Mouse (Mus musculus): Measurements from ENCODE around the gene Adamts15. TPM values are rescaled to one million over a fixed set of nuclear protein-coding genes. Genes with fewer than 3 reads are reported as not detected.
A peak's percentile ranks its signal among the peaks of the same experiment; 100 is the strongest.

Gene Adamts15
- polyA plus RNA-seq, 1 experiment from 2014 or later, result 8.4 TPM

DNA sequence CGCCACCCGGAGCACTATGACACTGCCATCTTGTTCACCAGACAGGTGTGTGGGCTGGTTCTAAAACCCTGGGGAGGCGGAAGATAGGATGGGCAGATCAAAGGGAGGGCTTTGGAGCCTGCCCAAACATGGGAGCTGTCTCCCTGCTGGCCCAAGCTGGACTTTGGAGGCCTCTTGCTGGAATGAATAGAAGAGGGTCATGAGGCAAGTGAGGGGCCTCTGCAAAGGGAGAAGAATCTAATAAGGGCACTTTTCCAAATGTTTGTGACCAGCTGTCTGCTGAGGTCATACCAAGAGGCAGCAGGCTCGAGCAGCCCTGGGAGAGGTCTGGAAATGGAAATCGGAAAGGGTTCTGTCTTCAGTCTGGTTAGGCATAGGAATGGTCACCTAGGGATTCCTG lies 29.2 kb upstream of the Adamts15 start:
- Histone ChIP-seq H3K27ac (ENCODE audit: low read depth, low read length) (no peak overlapping the region), H3K4me1 (replicated peaks; ENCODE audit: control insufficient read depth, insufficient read depth, low read length) (no peaks in the 10 kb centered on the region)
- WGBS, result 88% methylated on average over 5 of the region's 5 CpGs

DNA sequence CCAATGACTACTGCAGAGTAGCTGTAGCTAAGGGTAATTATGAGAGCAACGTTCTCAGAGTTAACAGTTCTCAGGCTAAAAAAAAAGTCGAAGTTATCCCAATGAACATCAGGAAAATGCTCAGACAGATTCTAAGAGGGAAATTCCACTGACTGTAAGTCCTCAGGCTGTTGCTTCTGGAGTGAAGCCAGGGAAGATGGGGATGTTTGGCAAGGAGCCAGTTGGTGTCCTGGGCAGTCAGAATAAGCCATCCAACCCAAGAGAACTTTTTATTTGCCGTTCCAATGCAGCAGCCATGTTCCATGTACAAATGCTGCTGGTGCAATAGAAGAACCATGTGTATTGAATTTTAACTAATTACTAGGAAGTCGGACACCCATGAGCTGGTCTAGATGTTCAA lies 28.3 kb upstream of the Adamts15 start:
- no peaks in the 10 kb centered on the region for H3K27me3 ChIP-seq (ENCODE audit: control insufficient read depth, insufficient read depth, low read length)
- 87% methylated on average over 4 of the region's 4 CpGs for WGBS
- no peak for DNase-seq (ENCODE audit: low spot score)
- no peak overlapping the region for H3K4me2 ChIP-seq (ENCODE audit: low read depth, low read length, severe bottlenecking)
- H3K4me1 ChIP-seq (replicated peaks; ENCODE audit: control insufficient read depth, insufficient read depth, low read length), result no peaks in the 10 kb centered on the region
- ATAC-seq (replicated peaks; ENCODE audit: low FRiP score), result no peak
- no peaks in the 10 kb centered on the region for H3K9me3 ChIP-seq (ENCODE audit: control insufficient read depth, low read length)
- no peak overlapping the region for H3K9ac ChIP-seq (ENCODE audit: low read length)
- H3K36me3 ChIP-seq (ENCODE audit: control insufficient read depth, insufficient read depth, low read length), result no peaks in the 10 kb centered on the region
- no peak overlapping the region for H3K4me3 ChIP-seq (ENCODE audit: low read depth, low read length)
- H3K27ac ChIP-seq (ENCODE audit: low read depth, low read length), result no peak overlapping the region

More for the DNA sequence above, 29.2 kb upstream of the Adamts15 start:
- Histone ChIP-seq H3K4me2 (ENCODE audit: low read depth, low read length, severe bottlenecking) (no peak overlapping the region), H3K27me3 (ENCODE audit: control insufficient read depth, insufficient read depth, low read length) (no peaks in the 10 kb centered on the region), H3K36me3 (ENCODE audit: control insufficient read depth, insufficient read depth, low read length) (no peaks in the 10 kb centered on the region), H3K9me3 (ENCODE audit: control insufficient read depth, low read length) (no peaks in the 10 kb centered on the region), H3K9ac (ENCODE audit: low read length) (no peak overlapping the region), H3K4me3 (ENCODE audit: low read depth, low read length) (no peak overlapping the region)
- ATAC-seq (replicated peaks; ENCODE audit: low FRiP score) (no peak), DNase-seq (ENCODE audit: low spot score) (no peak)

DNA sequence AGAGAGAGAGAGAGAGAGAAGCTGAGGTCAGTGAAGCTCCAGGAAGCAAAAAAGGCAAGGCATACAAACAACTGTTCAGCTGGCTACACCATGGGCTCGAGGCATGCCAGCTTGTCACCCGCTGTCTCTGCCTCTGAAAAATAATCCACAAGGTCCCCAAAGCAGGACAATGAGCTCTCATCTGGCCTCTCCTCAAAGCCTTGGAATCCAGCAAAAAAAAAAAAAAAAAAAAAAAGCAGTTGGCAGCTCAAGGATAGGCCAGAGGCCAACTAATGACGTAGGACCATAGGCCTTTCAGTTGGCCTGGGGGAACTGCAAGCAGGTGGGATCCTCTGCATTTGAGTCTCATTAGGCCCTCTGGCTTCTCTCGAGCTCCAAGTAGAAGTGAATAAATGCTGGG lies 27.7 kb upstream of the Adamts15 start:
- Histone ChIP-seq H3K27me3 (ENCODE audit: control insufficient read depth, insufficient read depth, low read length) (peaks cover 2% of the 10 kb centered on the region; the same call in 1 of the 2 replicates), H3K9me3 (ENCODE audit: control insufficient read depth, low read length) (no peaks in the 10 kb centered on the region), H3K36me3 (ENCODE audit: control insufficient read depth, insufficient read depth, low read length) (no peaks in the 10 kb centered on the region), H3K4me1 (replicated peaks; ENCODE audit: control insufficient read depth, insufficient read depth, low read length) (no peaks in the 10 kb centered on the region), H3K4me3 (ENCODE audit: low read depth, low read length) (no peak overlapping the region), H3K27ac (ENCODE audit: low read depth, low read length) (no peak overlapping the region), H3K9ac (ENCODE audit: low read length) (no peak overlapping the region), H3K4me2 (ENCODE audit: low read depth, low read length, severe bottlenecking) (no peak overlapping the region)
- DNase-seq (ENCODE audit: low spot score), result no peak
- no peak for ATAC-seq (replicated peaks; ENCODE audit: low FRiP score)
- 83% methylated on average over 4 of the region's 4 CpGs for WGBS

DNA sequence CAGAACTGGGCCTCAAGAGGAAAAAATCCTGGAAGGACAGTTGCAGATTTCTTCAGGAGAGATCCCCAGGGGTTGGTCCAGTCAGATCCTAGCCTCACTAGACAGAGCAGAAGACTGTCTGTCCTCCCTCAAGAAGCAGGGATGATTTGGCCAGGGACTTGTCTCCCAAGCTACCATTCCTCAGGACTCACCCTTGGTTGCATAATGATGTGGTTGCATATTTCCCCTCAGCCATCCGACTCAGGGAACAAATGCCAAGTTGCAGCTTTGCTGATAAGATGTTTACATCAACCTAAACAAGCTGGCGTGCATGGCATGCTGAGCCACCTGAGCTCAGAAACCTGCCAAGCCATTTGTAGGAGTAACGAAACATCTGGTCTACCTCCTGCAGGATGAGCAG lies 27.2 kb upstream of the Adamts15 start:
- WGBS, result 88% methylated on average over 3 of the region's 3 CpGs
- peaks cover 4% of the 10 kb centered on the region; the same call in 1 of the 2 replicates for H3K27me3 ChIP-seq (ENCODE audit: control insufficient read depth, insufficient read depth, low read length)

DNA sequence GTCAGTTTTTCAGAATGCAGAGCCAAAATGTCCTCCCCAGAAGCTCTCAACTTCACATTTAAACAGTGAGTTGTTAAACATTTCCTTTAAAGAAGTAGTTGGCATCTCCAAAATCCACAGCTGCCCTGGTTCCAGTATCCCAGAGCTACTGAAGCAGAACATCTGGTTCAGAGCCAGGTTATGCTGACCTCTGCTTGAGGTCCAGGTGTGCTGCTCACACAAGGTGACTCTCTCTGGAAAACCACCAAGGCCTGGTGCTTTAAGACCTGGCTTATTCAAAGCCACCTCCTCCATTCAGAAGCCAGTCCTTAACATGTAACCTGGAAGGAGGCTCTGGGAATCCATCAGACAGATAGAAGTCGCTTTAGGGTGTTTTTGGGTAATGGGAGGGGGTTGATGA lies 23.0 kb upstream of the Adamts15 start:
- Histone ChIP-seq H3K4me3 (ENCODE audit: low read depth, low read length) (no peak overlapping the region), H3K9me3 (ENCODE audit: control insufficient read depth, low read length) (no peaks in the 10 kb centered on the region), H3K4me1 (replicated peaks; ENCODE audit: control insufficient read depth, insufficient read depth, low read length) (peaks cover 6% of the 10 kb centered on the region; the same call in 1 of the 2 replicates), H3K36me3 (ENCODE audit: control insufficient read depth, insufficient read depth, low read length) (no peaks in the 10 kb centered on the region), H3K4me2 (ENCODE audit: low read depth, low read length, severe bottlenecking) (no peak overlapping the region), H3K9ac (ENCODE audit: low read length) (no peak overlapping the region), H3K27ac (ENCODE audit: low read depth, low read length) (no peak overlapping the region), H3K27me3 (ENCODE audit: control insufficient read depth, insufficient read depth, low read length) (peaks cover 33% of the 10 kb centered on the region)
- ATAC-seq (replicated peaks; ENCODE audit: low FRiP score) (no peak), DNase-seq (ENCODE audit: low spot score) (no peak)
- 53% methylated on average over 1 of the region's 1 CpGs for WGBS

More for the DNA sequence above, 27.2 kb upstream of the Adamts15 start:
- H3K4me3 ChIP-seq (ENCODE audit: low read depth, low read length), result no peak overlapping the region
- no peak overlapping the region for H3K9ac ChIP-seq (ENCODE audit: low read length)
- DNase-seq (ENCODE audit: low spot score) (no peak), ATAC-seq (replicated peaks; ENCODE audit: low FRiP score) (no peak)
- H3K4me1 ChIP-seq (replicated peaks; ENCODE audit: control insufficient read depth, insufficient read depth, low read length), result no peaks in the 10 kb centered on the region
- H3K9me3 ChIP-seq (ENCODE audit: control insufficient read depth, low read length), result no peaks in the 10 kb centered on the region
- H3K36me3 ChIP-seq (ENCODE audit: control insufficient read depth, insufficient read depth, low read length), result no peaks in the 10 kb centered on the region
- H3K4me2 ChIP-seq (ENCODE audit: low read depth, low read length, severe bottlenecking), result no peak overlapping the region
- H3K27ac ChIP-seq (ENCODE audit: low read depth, low read length), result no peak overlapping the region

DNA sequence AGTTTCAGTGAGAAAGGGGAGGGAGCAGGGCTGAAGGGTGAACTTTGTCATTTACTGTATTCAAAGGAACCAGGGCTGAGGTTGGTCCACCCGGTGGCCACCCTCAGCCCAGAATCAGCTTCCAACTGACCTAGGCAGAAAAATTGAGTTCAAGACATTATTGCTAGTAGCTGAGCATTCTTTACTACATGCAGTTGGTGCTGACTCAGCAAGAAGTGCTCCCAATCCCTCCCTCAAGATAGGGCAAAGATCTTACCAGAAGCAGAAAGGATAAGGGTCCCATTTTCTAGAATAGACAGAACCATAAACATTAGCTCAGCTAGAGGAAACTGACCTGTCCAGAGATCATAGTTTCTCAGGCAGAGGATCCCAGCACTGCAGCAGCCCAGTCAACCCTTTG lies 22.0 kb upstream of the Adamts15 start:
- Histone ChIP-seq H3K9me3 (ENCODE audit: control insufficient read depth, low read length) (no peaks in the 10 kb centered on the region), H3K27ac (ENCODE audit: low read depth, low read length) (no peak overlapping the region), H3K4me2 (ENCODE audit: low read depth, low read length, severe bottlenecking) (no peak overlapping the region), H3K27me3 (ENCODE audit: control insufficient read depth, insufficient read depth, low read length) (peaks cover 33% of the 10 kb centered on the region), H3K4me3 (ENCODE audit: low read depth, low read length) (no peak overlapping the region), H3K36me3 (ENCODE audit: control insufficient read depth, insufficient read depth, low read length) (no peaks in the 10 kb centered on the region), H3K9ac (ENCODE audit: low read length) (no peak overlapping the region), H3K4me1 (replicated peaks; ENCODE audit: control insufficient read depth, insufficient read depth, low read length) (peaks cover 6% of the 10 kb centered on the region; the same call in 1 of the 2 replicates)
- no peak for DNase-seq (ENCODE audit: low spot score)
- ATAC-seq (replicated peaks; ENCODE audit: low FRiP score), result no peak
- 19% methylated on average over 1 of the region's 1 CpGs for WGBS

DNA sequence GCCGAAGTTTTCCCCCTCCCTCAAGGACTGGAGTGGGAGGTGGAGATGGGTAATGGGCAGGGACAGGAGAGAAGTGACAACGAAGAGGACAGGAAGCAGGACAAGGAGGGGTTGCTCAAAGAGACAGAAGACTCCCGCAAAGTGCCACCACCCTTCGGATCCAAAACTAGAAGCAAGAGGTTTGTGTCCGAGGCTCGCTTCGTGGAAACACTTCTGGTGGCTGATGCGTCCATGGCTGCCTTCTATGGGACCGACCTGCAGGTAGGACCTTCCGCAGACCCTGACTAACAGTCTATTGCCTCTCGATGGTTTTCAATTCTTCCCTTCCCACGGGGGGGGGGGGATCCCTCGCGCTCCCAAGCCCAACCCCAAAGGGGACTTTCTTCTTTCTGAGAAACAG lies 21.1 kb upstream of the Adamts15 start:
- Histone ChIP-seq H3K9me3 (ENCODE audit: control insufficient read depth, low read length) (no peaks in the 10 kb centered on the region), H3K4me2 (ENCODE audit: low read depth, low read length, severe bottlenecking) (peak overlapping the region; percentile 99), H3K9ac (ENCODE audit: low read length) (peak overlapping the region; percentile 68), H3K27me3 (ENCODE audit: control insufficient read depth, insufficient read depth, low read length) (peaks cover 33% of the 10 kb centered on the region), H3K27ac (ENCODE audit: low read depth, low read length) (no peak overlapping the region), H3K4me1 (replicated peaks; ENCODE audit: control insufficient read depth, insufficient read depth, low read length) (peaks cover 6% of the 10 kb centered on the region; the same call in 1 of the 2 replicates), H3K36me3 (ENCODE audit: control insufficient read depth, insufficient read depth, low read length) (no peaks in the 10 kb centered on the region), H3K4me3 (ENCODE audit: low read depth, low read length) (peak overlapping the region; percentile 59)
- 2% methylated on average over 11 of the region's 14 CpGs for WGBS
- no peak for ATAC-seq (replicated peaks; ENCODE audit: low FRiP score)
- no peak for DNase-seq (ENCODE audit: low spot score)

DNA sequence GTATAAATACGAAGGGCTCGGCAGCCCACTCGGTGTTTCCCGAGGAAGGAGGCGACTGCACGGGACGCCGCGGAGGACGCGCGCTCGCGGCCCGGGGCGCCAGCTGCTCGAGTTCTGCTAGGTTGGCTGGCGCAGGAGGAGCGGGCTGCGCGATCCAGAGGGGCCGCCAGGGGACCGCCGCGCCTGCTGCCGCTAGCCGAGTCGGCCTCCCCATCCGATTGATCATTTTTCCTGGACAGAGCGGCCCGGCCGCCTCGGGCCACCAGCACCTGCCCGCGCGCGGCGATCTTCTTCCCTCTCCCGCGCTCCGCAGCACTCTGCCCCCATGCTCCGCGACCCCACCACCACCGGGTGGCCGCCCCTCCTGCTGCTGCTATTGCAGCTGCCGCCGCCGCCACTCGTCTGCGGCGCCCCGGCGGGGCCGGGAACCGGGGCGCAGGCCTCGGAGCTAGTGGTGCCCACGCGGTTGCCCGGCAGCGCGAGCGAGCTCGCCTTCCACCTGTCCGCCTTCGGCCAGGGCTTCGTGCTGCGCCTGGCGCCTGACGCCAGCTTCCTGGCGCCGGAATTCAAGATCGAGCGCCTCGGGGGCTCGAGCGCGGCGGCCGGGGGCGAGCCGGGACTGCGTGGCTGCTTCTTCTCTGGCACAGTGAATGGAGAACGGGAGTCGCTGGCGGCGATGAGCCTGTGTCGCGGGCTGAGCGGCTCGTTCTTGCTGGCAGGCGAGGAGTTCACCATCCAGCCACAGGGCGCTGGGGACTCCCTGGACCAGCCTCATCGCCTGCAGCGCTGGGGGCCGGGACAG lies 20.5 kb upstream of the Adamts15 start, which contains the start of gene Adamts8:
TSS of gene Adamts8 (plus strand) at position 51 of the 802 bp plus-strand sequence.
- H3K9ac ChIP-seq (ENCODE audit: low read length), result peak within 1 kb of the TSS; percentile 68
- no peaks in the 10 kb centered on the region for H3K9me3 ChIP-seq (ENCODE audit: control insufficient read depth, low read length)
- peak; percentile 90 for ATAC-seq (replicated peaks; ENCODE audit: low FRiP score)
- H3K27me3 ChIP-seq (ENCODE audit: control insufficient read depth, insufficient read depth, low read length), result peaks cover 33% of the 10 kb centered on the region
- WGBS, result under 1% methylated on average over 83 of the region's 96 CpGs
- H3K4me2 ChIP-seq (ENCODE audit: low read depth, low read length, severe bottlenecking), result peak within 1 kb of the TSS; percentile 99
- no peaks in the 10 kb centered on the region for H3K36me3 ChIP-seq (ENCODE audit: control insufficient read depth, insufficient read depth, low read length)
- peaks cover 6% of the 10 kb centered on the region; the same call in 1 of the 2 replicates for H3K4me1 ChIP-seq (replicated peaks; ENCODE audit: control insufficient read depth, insufficient read depth, low read length)
- H3K27ac ChIP-seq (ENCODE audit: low read depth, low read length), result no peak within 1 kb of the TSS
- peak; percentile 87 for DNase-seq (ENCODE audit: low spot score)
- H3K4me3 ChIP-seq (ENCODE audit: low read depth, low read length), result peak within 1 kb of the TSS; percentile 59

DNA sequence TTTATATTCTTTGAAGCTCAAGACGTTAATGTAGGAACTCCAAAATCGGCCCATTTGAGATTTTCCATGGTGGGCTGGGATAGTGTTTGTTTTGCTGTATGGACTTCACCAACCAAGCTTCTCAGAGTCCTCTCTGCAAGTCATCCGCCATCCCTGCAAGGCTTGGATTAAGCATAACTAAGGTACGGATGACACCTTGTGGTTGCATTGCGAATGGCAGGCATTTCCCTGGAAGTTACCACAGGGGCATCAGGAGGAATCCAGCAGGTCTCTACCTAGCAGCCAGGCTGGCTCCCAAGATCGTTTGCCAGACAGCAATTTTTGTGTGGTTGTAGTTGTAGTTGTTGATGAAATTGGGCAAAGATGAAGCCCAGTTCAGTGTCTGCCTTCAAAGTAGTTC lies 18.1 kb upstream of the Adamts15 start:
- no peak overlapping the region for H3K4me2 ChIP-seq (ENCODE audit: low read depth, low read length, severe bottlenecking)
- DNase-seq (ENCODE audit: low spot score), result peak; percentile 93
- 9% methylated on average over 6 of the region's 6 CpGs for WGBS
- H3K27me3 ChIP-seq (ENCODE audit: control insufficient read depth, insufficient read depth, low read length), result peaks cover 32% of the 10 kb centered on the region
- no peak for ATAC-seq (replicated peaks; ENCODE audit: low FRiP score)
- no peak overlapping the region for H3K27ac ChIP-seq (ENCODE audit: low read depth, low read length)
- H3K36me3 ChIP-seq (ENCODE audit: control insufficient read depth, insufficient read depth, low read length), result no peaks in the 10 kb centered on the region
- H3K9me3 ChIP-seq (ENCODE audit: control insufficient read depth, low read length), result no peaks in the 10 kb centered on the region
- no peak overlapping the region for H3K4me3 ChIP-seq (ENCODE audit: low read depth, low read length)
- no peak overlapping the region for H3K9ac ChIP-seq (ENCODE audit: low read length)
- peaks cover 6% of the 10 kb centered on the region; the same call in 1 of the 2 replicates for H3K4me1 ChIP-seq (replicated peaks; ENCODE audit: control insufficient read depth, insufficient read depth, low read length)

Measured in forebrain, embryonic 11.5 days (tissue).